Mouse (Mus musculus): ENCODE measurements around the gene Hsd17b11.

Hsd17b11 gene

GRCm38 (mm10) chr5:104021597-104022378 is at the start of gene Hsd17b11:
TSS of gene Hsd17b11 (minus strand) at chr5:104021919.
- DNase-seq (ENCODE audit: low spot score): peak; percentile 77

GRCm38 (mm10) chr5:104071048-104071447 is 49.3 kb upstream of the Hsd17b11 start:
- DNase-seq (ENCODE audit: low spot score): no peak

GRCm38 (mm10) chr5:104068751-104069150 is 47.0 kb upstream of the Hsd17b11 start:
- no peak for DNase-seq (ENCODE audit: low spot score)

GRCm38 (mm10) chr5:104062773-104063551 is 41.2 kb upstream of the Hsd17b11 start:
- no peak for DNase-seq (ENCODE audit: low spot score)

- DNase-seq (ENCODE audit: low spot score): no peak
Observed at GRCm38 (mm10) chr5:104061936-104062772, 40.4 kb upstream of the Hsd17b11 start.

- DNase-seq (ENCODE audit: low spot score): no peak
Observed at GRCm38 (mm10) chr5:104060429-104060828, 38.7 kb upstream of the Hsd17b11 start.

- DNase-seq (ENCODE audit: low spot score): no peak
Observed at GRCm38 (mm10) chr5:104059628-104060027, 37.9 kb upstream of the Hsd17b11 start.

- DNase-seq (ENCODE audit: low spot score): peak; percentile 57
Observed at GRCm38 (mm10) chr5:104058021-104058420, 36.3 kb upstream of the Hsd17b11 start.

GRCm38 (mm10) chr5:104056295-104056694 is 34.6 kb upstream of the Hsd17b11 start:
- no peak for DNase-seq (ENCODE audit: low spot score)

- no peak for DNase-seq (ENCODE audit: low spot score)
Observed at GRCm38 (mm10) chr5:104055816-104056215, 34.1 kb upstream of the Hsd17b11 start.

GRCm38 (mm10) chr5:104054938-104055337 is 33.2 kb upstream of the Hsd17b11 start:
- DNase-seq (ENCODE audit: low spot score): no peak

- no peak for DNase-seq (ENCODE audit: low spot score)
Observed at GRCm38 (mm10) chr5:104052956-104053355, 31.2 kb upstream of the Hsd17b11 start.

GRCm38 (mm10) chr5:104048139-104048538 is 26.4 kb upstream of the Hsd17b11 start:
- DNase-seq (ENCODE audit: low spot score): no peak

- no peak for DNase-seq (ENCODE audit: low spot score)
Observed at GRCm38 (mm10) chr5:104047200-104048105, 25.7 kb upstream of the Hsd17b11 start.

- peak; percentile 98 for DNase-seq (ENCODE audit: low spot score)
Observed at GRCm38 (mm10) chr5:104046256-104047199, 24.8 kb upstream of the Hsd17b11 start, which contains the start of gene Nudt9. TSS of gene Nudt9 (plus strand) at chr5:104046306.

GRCm38 (mm10) chr5:104043704-104044103 is 22.0 kb upstream of the Hsd17b11 start:
- DNase-seq (ENCODE audit: low spot score): no peak

GRCm38 (mm10) chr5:104042906-104043305 is 21.2 kb upstream of the Hsd17b11 start:
- no peak for DNase-seq (ENCODE audit: low spot score)

- peak; percentile 69 for DNase-seq (ENCODE audit: low spot score)
Observed at GRCm38 (mm10) chr5:104039154-104039932, 17.6 kb upstream of the Hsd17b11 start.

GRCm38 (mm10) chr5:104036686-104037085 is 15.0 kb upstream of the Hsd17b11 start:
- no peak for DNase-seq (ENCODE audit: low spot score)
